Mouse (Mus musculus): ENCODE measurements at regions not wholly inside any gene's neighbourhood (a gene's known extent, or its start where the extent isn't known, plus 50 kb on each side); places are given as distances from the start of the nearest gene placed in this dataset.
A peak's percentile ranks its signal among the peaks of the same experiment; 100 is the strongest.

- no peak overlapping the region for H3K9ac ChIP-seq (replicated peaks; ENCODE audit: low read length)
- WGBS = 92% methylated on average over 4 of the region's 5 CpGs
- H3K4me3 ChIP-seq (ENCODE audit: low read length) = no peak overlapping the region
- no peaks in the 10 kb centered on the region for H3K9me3 ChIP-seq (ENCODE audit: low read length)
- no peaks in the 10 kb centered on the region for H3K4me1 ChIP-seq (ENCODE audit: insufficient read depth, low read length)
- H3K4me2 ChIP-seq (replicated peaks; ENCODE audit: low read depth, low read length) = no peak overlapping the region
- no peak overlapping the region for H3K27ac ChIP-seq (ENCODE audit: low read length)
- H3K27me3 ChIP-seq (ENCODE audit: insufficient read depth, low read length) = no peaks in the 10 kb centered on the region
- no peak for ATAC-seq (ENCODE audit: low FRiP score, low TSS enrichment)
- H3K36me3 ChIP-seq (ENCODE audit: insufficient read depth, low read length) = no peaks in the 10 kb centered on the region
Measured at GRCm38 (mm10) chr13:70978547-70979307, 137.1 kb upstream of the Adamts16 start.

- 46% methylated on average over 9 of the region's 9 CpGs for WGBS
Measured at GRCm38 (mm10) chr13:70969596-70969995, 128.0 kb upstream of the Adamts16 start.

GRCm38 (mm10) chr13:70967781-70968180 lies 126.2 kb upstream of the Adamts16 start:
- Histone ChIP-seq H3K36me3 (ENCODE audit: insufficient read depth, low read length) (no peaks in the 10 kb centered on the region), H3K4me2 (replicated peaks; ENCODE audit: low read depth, low read length) (no peak overlapping the region), H3K4me3 (ENCODE audit: low read length) (no peak overlapping the region), H3K9ac (replicated peaks; ENCODE audit: low read length) (no peak overlapping the region), H3K27ac (ENCODE audit: low read length) (no peak overlapping the region), H3K27me3 (ENCODE audit: insufficient read depth, low read length) (no peaks in the 10 kb centered on the region), H3K9me3 (ENCODE audit: low read length) (no peaks in the 10 kb centered on the region), H3K4me1 (ENCODE audit: insufficient read depth, low read length) (no peaks in the 10 kb centered on the region)
- no peak for ATAC-seq (ENCODE audit: low FRiP score, low TSS enrichment)
- WGBS = 45% methylated on average over 3 of the region's 3 CpGs

More at GRCm38 (mm10) chr13:70969596-70969995, 128.0 kb upstream of the Adamts16 start:
- no peak overlapping the region for H3K4me3 ChIP-seq (ENCODE audit: low read length)
- ATAC-seq (ENCODE audit: low FRiP score, low TSS enrichment) = no peak
- H3K9ac ChIP-seq (replicated peaks; ENCODE audit: low read length) = no peak overlapping the region
- H3K36me3 ChIP-seq (ENCODE audit: insufficient read depth, low read length) = no peaks in the 10 kb centered on the region
- no peaks in the 10 kb centered on the region for H3K9me3 ChIP-seq (ENCODE audit: low read length)
- no peak overlapping the region for H3K4me2 ChIP-seq (replicated peaks; ENCODE audit: low read depth, low read length)
- no peaks in the 10 kb centered on the region for H3K27me3 ChIP-seq (ENCODE audit: insufficient read depth, low read length)
- H3K4me1 ChIP-seq (ENCODE audit: insufficient read depth, low read length) = no peaks in the 10 kb centered on the region
- no peak overlapping the region for H3K27ac ChIP-seq (ENCODE audit: low read length)

- Histone ChIP-seq H3K4me1 (ENCODE audit: insufficient read depth, low read length) (no peaks in the 10 kb centered on the region), H3K27me3 (ENCODE audit: insufficient read depth, low read length) (no peaks in the 10 kb centered on the region), H3K27ac (ENCODE audit: low read length) (no peak overlapping the region), H3K9me3 (ENCODE audit: low read length) (no peaks in the 10 kb centered on the region), H3K36me3 (ENCODE audit: insufficient read depth, low read length) (no peaks in the 10 kb centered on the region), H3K4me3 (ENCODE audit: low read length) (no peak overlapping the region), H3K4me2 (replicated peaks; ENCODE audit: low read depth, low read length) (no peak overlapping the region), H3K9ac (replicated peaks; ENCODE audit: low read length) (no peak overlapping the region)
- 77% methylated on average over 2 of the region's 2 CpGs for WGBS
- no peak for ATAC-seq (ENCODE audit: low FRiP score, low TSS enrichment)
Measured at GRCm38 (mm10) chr13:70963384-70963783, 121.8 kb upstream of the Adamts16 start.

GRCm38 (mm10) chr13:70934309-70935037 lies 92.9 kb upstream of the Adamts16 start:
- Histone ChIP-seq H3K27ac (ENCODE audit: low read length) (no peak overlapping the region), H3K27me3 (ENCODE audit: insufficient read depth, low read length) (no peaks in the 10 kb centered on the region), H3K9me3 (ENCODE audit: low read length) (no peaks in the 10 kb centered on the region), H3K4me2 (replicated peaks; ENCODE audit: low read depth, low read length) (no peak overlapping the region), H3K4me1 (ENCODE audit: insufficient read depth, low read length) (no peaks in the 10 kb centered on the region), H3K4me3 (ENCODE audit: low read length) (no peak overlapping the region), H3K36me3 (ENCODE audit: insufficient read depth, low read length) (no peaks in the 10 kb centered on the region), H3K9ac (replicated peaks; ENCODE audit: low read length) (no peak overlapping the region)
- ATAC-seq (ENCODE audit: low FRiP score, low TSS enrichment) = no peak
- 76% methylated on average over 7 of the region's 7 CpGs for WGBS

GRCm38 (mm10) chr13:70913834-70914233 lies 72.2 kb upstream of the Adamts16 start:
- WGBS = 95% methylated on average over 1 of the region's 1 CpGs

GRCm38 (mm10) chr13:70910934-70911333 lies 69.3 kb upstream of the Adamts16 start:
- no peak for ATAC-seq (ENCODE audit: low FRiP score, low TSS enrichment)
- H3K4me2 ChIP-seq (replicated peaks; ENCODE audit: low read depth, low read length) = no peak overlapping the region
- no peak overlapping the region for H3K9ac ChIP-seq (replicated peaks; ENCODE audit: low read length)
- H3K4me3 ChIP-seq (ENCODE audit: low read length) = no peak overlapping the region
- no peaks in the 10 kb centered on the region for H3K36me3 ChIP-seq (ENCODE audit: insufficient read depth, low read length)
- H3K9me3 ChIP-seq (ENCODE audit: low read length) = no peaks in the 10 kb centered on the region
- no peaks in the 10 kb centered on the region for H3K27me3 ChIP-seq (ENCODE audit: insufficient read depth, low read length)
- no peak overlapping the region for H3K27ac ChIP-seq (ENCODE audit: low read length)
- H3K4me1 ChIP-seq (ENCODE audit: insufficient read depth, low read length) = peaks cover 3% of the 10 kb centered on the region; the same call in 1 of the 2 replicates

More at GRCm38 (mm10) chr13:70913834-70914233, 72.2 kb upstream of the Adamts16 start:
- H3K36me3 ChIP-seq (ENCODE audit: insufficient read depth, low read length) = no peaks in the 10 kb centered on the region
- H3K4me3 ChIP-seq (ENCODE audit: low read length) = no peak overlapping the region
- no peak overlapping the region for H3K9ac ChIP-seq (replicated peaks; ENCODE audit: low read length)
- ATAC-seq (ENCODE audit: low FRiP score, low TSS enrichment) = no peak
- H3K4me2 ChIP-seq (replicated peaks; ENCODE audit: low read depth, low read length) = no peak overlapping the region
- H3K27ac ChIP-seq (ENCODE audit: low read length) = no peak overlapping the region
- no peaks in the 10 kb centered on the region for H3K27me3 ChIP-seq (ENCODE audit: insufficient read depth, low read length)
- no peaks in the 10 kb centered on the region for H3K9me3 ChIP-seq (ENCODE audit: low read length)
- peaks cover 3% of the 10 kb centered on the region; the same call in 1 of the 2 replicates for H3K4me1 ChIP-seq (ENCODE audit: insufficient read depth, low read length)

- Histone ChIP-seq H3K27me3 (ENCODE audit: insufficient read depth, low read length) (no peaks in the 10 kb centered on the region), H3K9me3 (ENCODE audit: low read length) (no peaks in the 10 kb centered on the region), H3K4me3 (ENCODE audit: low read length) (no peak overlapping the region), H3K27ac (ENCODE audit: low read length) (peak overlapping the region; percentile 40; the same call in 1 of the 2 replicates), H3K4me2 (replicated peaks; ENCODE audit: low read depth, low read length) (no peak overlapping the region), H3K36me3 (ENCODE audit: insufficient read depth, low read length) (no peaks in the 10 kb centered on the region), H3K4me1 (ENCODE audit: insufficient read depth, low read length) (peaks cover 7% of the 10 kb centered on the region; the same call in 1 of the 2 replicates), H3K9ac (replicated peaks; ENCODE audit: low read length) (no peak overlapping the region)
- no peak for ATAC-seq (ENCODE audit: low FRiP score, low TSS enrichment)
Measured at GRCm38 (mm10) chr13:70904834-70905233, 63.2 kb upstream of the Adamts16 start.

- Histone ChIP-seq H3K9ac (replicated peaks; ENCODE audit: low read length) (no peak overlapping the region), H3K27ac (ENCODE audit: low read length) (no peak overlapping the region), H3K9me3 (ENCODE audit: low read length) (no peaks in the 10 kb centered on the region), H3K36me3 (ENCODE audit: insufficient read depth, low read length) (no peaks in the 10 kb centered on the region), H3K4me2 (replicated peaks; ENCODE audit: low read depth, low read length) (no peak overlapping the region), H3K27me3 (ENCODE audit: insufficient read depth, low read length) (no peaks in the 10 kb centered on the region), H3K4me1 (ENCODE audit: insufficient read depth, low read length) (peaks cover 5% of the 10 kb centered on the region; the same call in 1 of the 2 replicates), H3K4me3 (ENCODE audit: low read length) (no peak overlapping the region)
- WGBS = 72% methylated on average over 8 of the region's 8 CpGs
- no peak for ATAC-seq (ENCODE audit: low FRiP score, low TSS enrichment)
Measured at GRCm38 (mm10) chr13:70903831-70904230, 62.2 kb upstream of the Adamts16 start.

- H3K36me3 ChIP-seq (ENCODE audit: insufficient read depth, low read length) = no peaks in the 10 kb centered on the region
- no peak overlapping the region for H3K9ac ChIP-seq (replicated peaks; ENCODE audit: low read length)
- no peaks in the 10 kb centered on the region for H3K9me3 ChIP-seq (ENCODE audit: low read length)
- H3K4me1 ChIP-seq (ENCODE audit: insufficient read depth, low read length) = peaks cover 5% of the 10 kb centered on the region; the same call in 1 of the 2 replicates
- 0 out of 2 replicates have a peak overlapping the region, but pooled peaks have one; percentile 8 for H3K27ac ChIP-seq (ENCODE audit: low read length)
- no peak overlapping the region for H3K4me3 ChIP-seq (ENCODE audit: low read length)
- H3K4me2 ChIP-seq (replicated peaks; ENCODE audit: low read depth, low read length) = no peak overlapping the region
- peak; percentile 53; the same call in 1 of the 2 replicates for ATAC-seq (ENCODE audit: low FRiP score, low TSS enrichment)
- WGBS = 81% methylated on average over 2 of the region's 2 CpGs
- H3K27me3 ChIP-seq (ENCODE audit: insufficient read depth, low read length) = no peaks in the 10 kb centered on the region
Measured at GRCm38 (mm10) chr13:70903150-70903549, 61.5 kb upstream of the Adamts16 start.

All from kidney, embryonic 16.5 days (tissue).